Mouse (Mus musculus): ENCODE measurements at regions not wholly inside any gene's neighbourhood (a gene's known extent, or its start where the extent isn't known, plus 50 kb on each side); places are given as distances from the start of the nearest gene placed in this dataset.
"Not testable (repeated sequence)": the region's sequence is repeated elsewhere in the genome, so short reads cannot be mapped to it uniquely, and the experiment has no call there.

GRCm38 (mm10) chrX:105655591-105655990, 108.5 kb upstream of the Fgf16 start:
- not testable (repeated sequence) for DNase-seq (ENCODE audit: low spot score); H3K4me3 ChIP-seq (ENCODE audit: low read depth, low read length); H3K36me3 ChIP-seq (ENCODE audit: control insufficient read depth, insufficient read depth, low read length); H3K4me1 ChIP-seq (replicated peaks; ENCODE audit: control insufficient read depth, insufficient read depth); H3K9me3 ChIP-seq (ENCODE audit: control insufficient read depth, low read length); H3K27ac ChIP-seq (replicated peaks); ATAC-seq (ENCODE audit: low FRiP score, low TSS enrichment); H3K9ac ChIP-seq (ENCODE audit: low read length); H3K27me3 ChIP-seq (ENCODE audit: control insufficient read depth, insufficient read depth, low read length); H3K4me2 ChIP-seq (replicated peaks; ENCODE audit: low read depth)
- WGBS: 88% methylated on average over 2 of the region's 2 CpGs

GRCm38 (mm10) chrX:105670531-105670930, 93.5 kb upstream of the Fgf16 start:
- TF ChIP-seq CTCF (IDR thresholded peaks at IDR 0.05; ENCODE audit: low read depth) (no peak), EP300 (optimal IDR thresholded peaks at IDR 0.05) (no peak)
- Histone ChIP-seq H3K4me1 (replicated peaks; ENCODE audit: control insufficient read depth, insufficient read depth) (no peaks in the 10 kb centered on the region), H3K4me3 (ENCODE audit: low read depth, low read length) (no peak overlapping the region), H3K27ac (replicated peaks) (no peak overlapping the region), H3K27me3 (ENCODE audit: control insufficient read depth, insufficient read depth, low read length) (no peaks in the 10 kb centered on the region), H3K4me2 (replicated peaks; ENCODE audit: low read depth) (no peak overlapping the region), H3K9me3 (ENCODE audit: control insufficient read depth, low read length) (no peaks in the 10 kb centered on the region), H3K36me3 (ENCODE audit: control insufficient read depth, insufficient read depth, low read length) (no peaks in the 10 kb centered on the region), H3K9ac (ENCODE audit: low read length) (no peak overlapping the region)
- WGBS: 64% methylated on average over 2 of the region's 2 CpGs
- ATAC-seq (ENCODE audit: low FRiP score, low TSS enrichment) (no peak), DNase-seq (ENCODE audit: low spot score) (no peak)

GRCm38 (mm10) chrX:105671247-105671646, 92.8 kb upstream of the Fgf16 start:
- Histone ChIP-seq H3K4me2 (replicated peaks; ENCODE audit: low read depth) (no peak overlapping the region), H3K27me3 (ENCODE audit: control insufficient read depth, insufficient read depth, low read length) (no peaks in the 10 kb centered on the region), H3K4me1 (replicated peaks; ENCODE audit: control insufficient read depth, insufficient read depth) (no peaks in the 10 kb centered on the region), H3K4me3 (ENCODE audit: low read depth, low read length) (no peak overlapping the region), H3K9ac (ENCODE audit: low read length) (no peak overlapping the region), H3K36me3 (ENCODE audit: control insufficient read depth, insufficient read depth, low read length) (no peaks in the 10 kb centered on the region), H3K27ac (replicated peaks) (no peak overlapping the region), H3K9me3 (ENCODE audit: control insufficient read depth, low read length) (no peaks in the 10 kb centered on the region)
- DNase-seq (ENCODE audit: low spot score): no peak
- 38% methylated on average over 4 of the region's 4 CpGs for WGBS
- TF ChIP-seq CTCF (IDR thresholded peaks at IDR 0.05; ENCODE audit: low read depth) (no peak), EP300 (optimal IDR thresholded peaks at IDR 0.05) (no peak)
- no peak for ATAC-seq (ENCODE audit: low FRiP score, low TSS enrichment)

GRCm38 (mm10) chrX:105674860-105675259, 89.2 kb upstream of the Fgf16 start:
- TF ChIP-seq EP300 (optimal IDR thresholded peaks at IDR 0.05) (no peak), CTCF (IDR thresholded peaks at IDR 0.05; ENCODE audit: low read depth) (no peak)
- no peak for DNase-seq (ENCODE audit: low spot score)
- WGBS: 47% methylated on average over 3 of the region's 3 CpGs

DNA sequence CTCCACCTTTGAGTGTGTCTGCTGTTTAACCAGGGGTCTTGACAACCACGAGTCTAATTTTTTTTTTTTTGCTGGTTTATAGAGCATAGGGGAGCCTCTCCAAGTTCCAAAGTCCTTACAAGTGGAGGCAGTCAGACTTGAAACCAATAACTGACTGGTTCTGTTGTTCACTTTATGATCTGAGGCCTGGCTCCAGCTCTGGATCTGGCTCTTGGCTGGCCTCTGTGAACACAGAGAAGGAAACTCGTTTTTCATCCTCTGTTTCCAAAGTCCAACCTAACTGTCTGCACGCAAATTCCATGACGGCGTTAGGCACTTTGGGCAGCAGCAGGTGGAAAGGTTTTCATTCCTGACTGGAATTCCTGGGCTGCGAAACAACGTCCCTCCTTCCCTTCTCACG, 80.4 kb upstream of the Fgf16 start:
- Histone ChIP-seq H3K4me1 (replicated peaks; ENCODE audit: control insufficient read depth, insufficient read depth) (no peaks in the 10 kb centered on the region), H3K36me3 (ENCODE audit: control insufficient read depth, insufficient read depth, low read length) (no peaks in the 10 kb centered on the region), H3K27me3 (ENCODE audit: control insufficient read depth, insufficient read depth, low read length) (no peaks in the 10 kb centered on the region), H3K4me3 (ENCODE audit: low read depth, low read length) (no peak overlapping the region), H3K9me3 (ENCODE audit: control insufficient read depth, low read length) (no peaks in the 10 kb centered on the region), H3K27ac (replicated peaks) (no peak overlapping the region), H3K9ac (ENCODE audit: low read length) (no peak overlapping the region), H3K4me2 (replicated peaks; ENCODE audit: low read depth) (no peak overlapping the region)
- TF ChIP-seq CTCF (IDR thresholded peaks at IDR 0.05; ENCODE audit: low read depth): no peak
- no peak for TF ChIP-seq EP300 (optimal IDR thresholded peaks at IDR 0.05)
- ATAC-seq (ENCODE audit: low FRiP score, low TSS enrichment): no peak
- no peak for DNase-seq (ENCODE audit: low spot score)
- WGBS: 42% methylated on average over 8 of the region's 8 CpGs

More at GRCm38 (mm10) chrX:105674860-105675259, 89.2 kb upstream of the Fgf16 start:
- Histone ChIP-seq H3K4me1 (replicated peaks; ENCODE audit: control insufficient read depth, insufficient read depth) (no peaks in the 10 kb centered on the region), H3K9ac (ENCODE audit: low read length) (no peak overlapping the region), H3K27ac (replicated peaks) (no peak overlapping the region), H3K27me3 (ENCODE audit: control insufficient read depth, insufficient read depth, low read length) (no peaks in the 10 kb centered on the region), H3K4me3 (ENCODE audit: low read depth, low read length) (no peak overlapping the region), H3K9me3 (ENCODE audit: control insufficient read depth, low read length) (no peaks in the 10 kb centered on the region), H3K36me3 (ENCODE audit: control insufficient read depth, insufficient read depth, low read length) (no peaks in the 10 kb centered on the region), H3K4me2 (replicated peaks; ENCODE audit: low read depth) (no peak overlapping the region)
- no peak for ATAC-seq (ENCODE audit: low FRiP score, low TSS enrichment)

GRCm38 (mm10) chrX:105684433-105684832, 79.6 kb upstream of the Fgf16 start:
- ATAC-seq (ENCODE audit: low FRiP score, low TSS enrichment): no peak
- H3K27ac ChIP-seq (replicated peaks): no peak overlapping the region
- no peak overlapping the region for H3K9ac ChIP-seq (ENCODE audit: low read length)
- H3K36me3 ChIP-seq (ENCODE audit: control insufficient read depth, insufficient read depth, low read length): no peaks in the 10 kb centered on the region
- H3K4me3 ChIP-seq (ENCODE audit: low read depth, low read length): no peak overlapping the region
- H3K9me3 ChIP-seq (ENCODE audit: control insufficient read depth, low read length): no peaks in the 10 kb centered on the region
- no peak overlapping the region for H3K4me2 ChIP-seq (replicated peaks; ENCODE audit: low read depth)
- DNase-seq (ENCODE audit: low spot score): peak; percentile 24
- H3K27me3 ChIP-seq (ENCODE audit: control insufficient read depth, insufficient read depth, low read length): no peaks in the 10 kb centered on the region
- WGBS: 37% methylated on average over 4 of the region's 4 CpGs
- no peaks in the 10 kb centered on the region for H3K4me1 ChIP-seq (replicated peaks; ENCODE audit: control insufficient read depth, insufficient read depth)
- TF ChIP-seq CTCF (IDR thresholded peaks at IDR 0.05; ENCODE audit: low read depth): no peak
- TF ChIP-seq EP300 (optimal IDR thresholded peaks at IDR 0.05): no peak
